Mouse (Mus musculus) bone marrow, adult 2 months (tissue): Measurements from ENCODE around the gene Clec4a2.

Source experiments
- CTCF ChIP-seq: fragments of 200-500 bp; IDR thresholded peaks from 2 replicates; pipeline ENCODE4 v1.5.1; 2011; ENCODE audit warnings: low read length, control low read depth; ENCODE audit not compliant: control insufficient read depth, insufficient read depth
- POLR2A ChIP-seq: fragments of 200-500 bp; IDR thresholded peaks from 2 replicates; pipeline ENCODE4 v1.6.1; 2011; ENCODE audit warnings: low read depth, mild to moderate bottlenecking, control low read depth, low read length, borderline replicate concordance; ENCODE audit not compliant: control insufficient read depth

GRCm38 (mm10) chr6:123172593-123172992 lies 66.4 kb downstream of the Clec4a2 start, which contains the start of gene Clec4b2:
- TF ChIP-seq POLR2A: no peak
- TF ChIP-seq CTCF: no peak
